Mouse (Mus musculus) layer of hippocampus, adult 18-20 months (tissue): ENCODE results near the gene Mpp4. TPM values are rescaled to one million over a fixed set of nuclear protein-coding genes. Genes with fewer than 3 reads are reported as not detected.
A peak's percentile ranks its signal among the peaks of the same experiment; 100 is the strongest.

Experiments used
- DNase-seq, 2 experiments: peaks; one replicate each; pipeline ENCODE4 v3.0.0; 2022; ENCODE audit warnings: low spot score in 2 of 2
- long read RNA-seq: library from polyadenylated mRNA; stranded (forward); transcript quantifications from one replicate; pipeline ENCODE4 v2.0.0, GENCODE M21; 2021
- total RNA-seq, 2 experiments: library from RNA; stranded (reverse); gene quantifications; 2 replicates each; pipeline ENCODE4 v1.2.3; 2021

The Mpp4 gene
- 1 to 10 TPM; 1.6 TPM for total RNA-seq
- long read RNA-seq, result 0 reads

DNA sequence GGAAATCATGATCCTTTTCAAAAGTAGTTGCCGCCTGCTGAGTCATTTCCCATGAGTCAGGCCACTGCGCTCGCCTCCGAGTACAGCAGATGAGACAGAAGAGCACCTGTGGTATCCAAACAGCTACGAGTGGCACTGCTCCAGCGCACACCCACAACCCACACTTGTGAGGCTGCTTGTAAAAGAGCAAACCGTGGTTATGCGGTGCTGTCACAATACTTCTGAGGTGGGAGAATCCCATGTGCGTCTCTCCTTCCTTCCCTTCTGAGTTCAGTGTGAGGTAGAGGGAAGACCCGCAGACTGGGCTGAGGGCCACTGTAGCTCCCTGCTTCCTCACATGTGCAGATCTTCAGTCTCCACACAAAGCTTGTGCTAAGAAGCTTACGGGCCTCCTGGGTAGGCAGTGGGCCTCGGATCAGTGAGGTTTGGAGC, at the start of gene Mpp4:
Gene Mpp4 (minus strand): TSS at position 360 of the 432 bp plus-strand sequence.
- peak; percentile 77 to 85 for DNase-seq

DNA sequence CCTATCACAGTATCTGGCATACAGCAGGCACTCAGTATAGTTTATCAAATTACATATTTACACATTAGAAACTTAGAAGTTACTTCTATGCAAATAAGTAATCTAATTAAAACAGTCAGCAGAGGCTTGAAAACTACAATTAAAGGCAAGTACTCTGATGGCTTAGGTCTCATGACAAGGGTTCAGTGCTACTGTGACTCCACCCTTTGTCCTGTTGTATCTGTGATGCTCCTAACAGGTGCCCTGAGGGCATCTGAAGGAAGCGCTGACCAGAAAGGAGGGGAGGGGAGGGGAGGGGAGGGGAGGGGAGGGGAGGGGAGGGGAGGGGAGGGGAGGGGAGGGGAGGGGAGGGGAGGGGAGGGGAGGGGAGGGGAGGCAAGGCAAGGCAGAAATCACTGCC, 49.8 kb upstream of the Mpp4 start:
- no peak for DNase-seq

DNA sequence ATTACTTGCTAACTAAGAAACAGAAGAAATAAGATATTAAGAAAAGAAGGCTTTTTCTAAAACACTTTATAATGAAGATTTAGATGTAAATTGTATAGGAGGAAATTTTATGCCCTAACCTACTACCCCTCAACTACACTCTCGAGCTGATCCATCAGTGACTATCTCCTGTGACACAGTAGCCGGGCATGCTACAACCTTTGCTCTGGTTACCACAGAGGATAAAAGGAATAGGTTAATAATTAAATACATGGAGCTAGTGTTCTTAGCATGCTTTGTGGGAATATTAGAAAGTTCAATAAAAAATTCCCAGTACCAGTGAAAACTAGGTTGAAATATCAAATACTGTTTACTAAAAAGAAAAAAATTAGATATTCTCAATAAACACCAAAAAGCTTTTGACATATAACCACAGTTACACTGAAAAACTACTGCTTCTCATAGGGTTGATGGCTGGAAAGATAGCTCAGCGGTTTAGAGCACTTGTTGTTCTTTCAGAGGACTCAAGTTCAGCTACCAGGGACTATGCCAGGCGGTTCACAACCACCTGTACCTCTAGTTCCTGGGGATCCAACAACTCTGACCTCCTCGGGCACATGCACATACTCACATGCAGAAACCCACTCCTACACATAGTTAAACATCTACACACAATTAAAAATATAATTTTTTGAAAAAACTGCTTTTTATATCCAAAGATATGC, 49.0 kb upstream of the Mpp4 start:
- DNase-seq, result no peak

DNA sequence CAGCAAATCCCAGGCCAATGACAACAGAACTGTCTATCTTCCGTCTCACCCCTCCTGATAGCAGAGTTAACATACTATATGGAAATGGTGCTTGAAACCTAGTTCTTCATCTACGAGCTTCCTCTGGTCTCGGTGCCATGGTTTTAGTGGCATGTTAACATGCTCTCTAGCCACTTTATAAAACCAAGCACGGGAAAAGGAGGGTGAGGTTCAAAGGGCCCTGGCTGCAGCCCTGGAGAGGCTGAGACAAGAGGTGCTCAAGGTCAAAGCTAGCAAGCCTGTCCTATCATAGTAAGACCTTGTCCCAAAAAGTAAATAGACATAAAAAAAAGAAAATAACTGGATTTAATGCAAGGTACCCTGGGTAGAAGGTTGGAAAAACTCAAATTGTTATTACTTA, 48.5 kb upstream of the Mpp4 start:
- no peak for DNase-seq

DNA sequence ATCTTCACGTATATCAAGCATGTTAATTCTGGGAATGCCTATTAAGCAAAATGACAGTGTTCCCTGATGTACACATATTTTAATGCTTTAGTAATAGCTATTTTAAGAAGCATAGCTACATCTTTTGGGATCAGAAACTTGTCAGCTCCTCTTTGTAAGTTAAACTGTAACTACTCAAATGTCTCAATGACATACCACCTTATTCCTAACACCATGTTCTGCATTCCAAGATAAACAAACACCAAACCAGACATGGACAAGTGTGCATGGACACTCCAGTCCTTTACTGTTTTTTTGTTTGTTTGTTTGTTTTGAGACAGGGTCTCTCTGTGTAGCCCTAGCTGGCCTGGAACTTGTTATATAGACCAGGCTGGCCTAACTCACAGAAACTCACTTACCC, 45.1 kb upstream of the Mpp4 start:
- DNase-seq, result no peak

DNA sequence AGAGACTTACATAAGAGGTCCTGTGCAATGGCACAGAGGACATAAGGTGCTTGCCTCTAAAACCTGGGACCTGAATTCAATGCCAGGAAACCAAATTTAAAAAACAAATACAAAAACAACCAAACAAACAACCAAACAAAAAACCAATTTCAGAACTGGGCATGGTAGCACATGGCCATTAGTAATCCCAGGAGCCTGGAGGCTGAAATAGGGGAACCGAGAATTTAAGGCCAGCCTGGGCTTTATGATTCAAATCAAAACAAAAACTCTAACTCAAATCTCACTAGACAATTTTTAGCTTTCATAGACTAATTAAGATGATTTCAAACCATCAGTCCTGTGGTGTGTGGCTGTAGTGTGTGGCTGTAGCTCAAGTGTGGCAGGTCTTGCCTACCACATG, 41.3 kb upstream of the Mpp4 start:
- DNase-seq, result no peak

DNA sequence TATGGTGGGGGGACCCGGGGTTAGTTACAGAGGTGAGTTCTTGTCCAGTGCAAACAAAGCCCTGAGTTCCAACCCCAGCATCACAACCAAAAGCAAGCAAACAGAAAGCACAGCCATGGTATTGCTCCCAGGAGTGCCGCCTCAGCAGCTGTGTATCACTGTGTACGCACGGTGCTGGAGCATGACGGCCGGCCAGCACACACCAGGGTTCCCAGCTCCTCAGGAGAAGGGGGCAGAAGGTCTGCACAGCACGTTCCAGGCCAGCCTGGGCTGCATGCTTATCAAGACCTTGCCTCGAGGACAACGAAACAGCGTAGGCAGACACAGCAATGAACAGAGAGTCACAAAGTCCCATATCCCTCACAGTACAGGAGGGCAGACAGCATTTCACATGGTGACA, 39.2 kb upstream of the Mpp4 start:
- no peak for DNase-seq

DNA sequence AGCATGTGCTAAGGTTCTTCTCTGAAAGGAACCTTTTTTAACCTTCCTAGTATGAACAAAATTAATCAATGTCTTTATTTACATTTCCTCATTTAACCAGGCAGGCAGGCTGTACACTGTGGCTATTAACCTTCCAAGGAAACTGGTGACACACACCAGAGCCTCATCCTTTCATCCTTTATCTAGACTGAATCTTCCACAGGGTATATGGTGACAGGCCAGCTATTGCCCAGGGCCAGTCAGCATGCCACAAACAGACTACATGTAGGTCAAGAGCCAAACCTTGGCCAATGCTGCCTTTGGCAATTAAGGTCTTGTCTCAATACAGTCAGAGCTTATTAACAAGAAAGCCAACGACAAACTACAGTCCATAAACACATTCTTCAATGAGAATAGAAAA, 38.4 kb upstream of the Mpp4 start:
- no peak for DNase-seq

DNA sequence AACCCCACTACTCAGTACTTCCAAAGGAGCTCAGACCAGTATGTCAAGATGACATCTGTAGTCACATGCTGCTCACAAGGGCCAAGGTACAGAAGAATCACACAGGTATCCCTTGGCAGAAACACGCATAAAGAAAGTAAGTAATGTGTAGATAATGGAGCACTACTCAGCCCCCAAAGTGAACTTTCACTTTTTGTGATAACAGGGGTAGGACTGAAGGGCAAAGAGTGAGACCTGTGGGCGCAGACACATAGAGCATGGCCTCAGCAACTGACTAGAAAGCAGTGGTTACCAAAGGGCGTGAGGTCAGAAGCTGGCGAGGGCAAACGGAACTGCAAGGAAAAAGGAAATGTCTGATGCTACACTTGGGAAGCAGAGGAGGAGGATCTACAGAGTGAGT, 37.8 kb upstream of the Mpp4 start:
- no peak for DNase-seq

DNA sequence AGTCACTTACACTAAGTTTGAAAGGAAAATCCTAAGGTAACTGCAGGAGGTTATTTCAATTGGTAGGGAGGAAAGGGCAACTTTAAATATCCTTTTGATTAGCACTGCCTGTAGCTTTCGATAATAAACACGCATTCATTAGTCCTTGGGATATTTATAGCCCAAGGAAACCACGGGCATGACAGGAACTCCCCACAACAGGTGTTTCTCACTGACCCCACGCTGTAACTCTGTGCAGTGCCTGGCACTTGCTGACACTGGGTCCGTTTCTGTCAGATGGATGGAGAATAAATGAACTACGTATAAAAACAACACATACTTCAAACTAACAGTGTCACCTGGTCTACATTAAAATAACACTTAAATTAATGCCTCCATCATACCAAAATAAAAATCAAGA, 31.8 kb upstream of the Mpp4 start:
- no peak for DNase-seq

DNA sequence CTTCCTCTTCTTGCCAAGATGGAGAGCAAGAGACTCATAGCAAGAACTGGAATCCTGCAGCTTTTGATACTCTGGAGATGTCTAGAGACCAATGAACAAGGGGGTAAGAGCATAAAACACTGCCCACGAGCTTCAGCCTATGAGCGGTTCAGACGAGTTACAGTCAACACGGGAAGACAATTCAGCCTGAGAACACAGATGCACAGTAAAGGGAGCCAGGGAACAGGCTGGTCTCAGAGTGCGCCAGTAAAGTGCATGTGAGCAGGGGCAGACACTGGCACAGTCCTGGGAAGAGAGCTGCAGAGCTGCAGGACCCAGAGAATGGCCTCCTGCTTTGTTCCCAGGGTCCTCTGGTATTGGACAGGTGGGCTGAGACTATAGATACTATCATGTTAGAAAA, 24.6 kb upstream of the Mpp4 start:
- peak in 1 of 2 experiments; percentile 78 for DNase-seq

DNA sequence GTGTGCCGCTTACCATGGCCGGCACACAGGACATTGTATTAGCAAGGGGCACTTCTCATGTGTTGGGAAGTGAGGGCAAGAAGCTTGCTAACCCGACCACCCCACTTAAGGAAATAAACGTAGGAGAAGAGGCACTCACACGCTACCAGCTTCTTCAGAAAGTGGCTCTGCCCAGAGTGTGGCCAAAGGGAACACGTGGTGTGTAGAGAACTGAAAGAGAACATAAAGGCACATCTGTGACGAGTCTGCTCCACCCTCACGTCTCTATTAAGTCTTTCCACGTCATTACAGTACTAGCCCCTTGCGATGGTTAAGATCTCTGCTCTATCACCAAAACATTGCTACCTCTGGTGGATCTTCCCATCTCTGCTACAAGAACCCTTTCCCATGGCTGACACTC, 23.1 kb upstream of the Mpp4 start:
- no peak for DNase-seq

DNA sequence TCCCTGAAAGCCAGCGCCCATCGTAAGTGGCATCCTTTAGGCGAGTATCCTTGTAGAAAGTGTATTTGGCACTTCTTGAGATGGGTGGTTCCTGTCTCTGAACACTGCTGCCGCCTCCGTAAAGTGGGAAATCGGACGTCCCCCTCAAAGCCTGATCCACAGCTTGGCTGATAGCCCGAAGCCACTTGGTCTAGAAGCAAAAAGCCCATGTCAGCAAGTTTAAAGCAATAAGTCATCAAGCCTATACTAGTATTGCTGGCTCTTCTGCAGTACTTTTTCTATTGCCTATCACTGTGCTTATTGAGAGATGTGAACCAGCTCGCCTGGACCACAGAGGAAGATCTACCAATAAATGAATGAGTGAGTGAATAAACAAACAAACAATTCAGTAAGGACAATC, 22.2 kb upstream of the Mpp4 start:
- DNase-seq, result no peak

DNA sequence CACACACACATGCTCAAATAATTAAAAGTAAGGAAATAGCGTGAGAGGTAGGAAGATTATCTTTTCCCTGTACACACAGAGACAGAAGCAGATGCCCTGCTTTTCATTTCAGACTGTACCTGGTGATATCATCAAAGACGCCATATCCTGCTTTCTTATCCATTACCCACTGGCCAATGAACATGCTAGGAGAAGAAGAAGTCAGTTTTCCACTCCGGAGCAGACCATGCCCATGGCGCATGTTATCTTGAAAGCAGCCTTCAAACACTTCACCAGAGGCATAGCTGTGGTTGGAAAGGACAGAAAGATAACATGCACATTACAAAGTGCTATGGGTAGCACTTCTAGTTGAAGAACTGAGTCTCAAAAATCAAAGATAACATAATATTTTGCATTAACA, 19.9 kb upstream of the Mpp4 start:
- no peak for DNase-seq

DNA sequence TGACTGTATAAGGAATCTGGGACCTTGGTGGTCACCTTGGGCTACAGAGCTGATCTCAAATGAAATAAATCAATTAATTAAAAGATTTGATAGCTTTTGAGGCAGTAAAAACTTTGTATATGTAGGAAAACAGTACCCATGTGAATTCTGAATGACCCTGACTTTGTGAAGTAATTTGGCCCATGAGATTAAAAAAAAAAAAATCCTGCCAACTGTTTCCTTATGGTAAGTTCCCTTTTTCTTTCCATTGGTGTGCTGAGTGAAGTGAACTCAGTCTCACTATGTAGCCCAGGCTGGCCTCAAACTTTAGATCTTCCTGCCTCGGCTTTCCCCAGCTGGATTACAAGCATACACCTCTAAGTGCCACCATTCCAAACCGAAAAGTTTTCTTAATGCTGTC, 19.2 kb upstream of the Mpp4 start:
- DNase-seq, result no peak

DNA sequence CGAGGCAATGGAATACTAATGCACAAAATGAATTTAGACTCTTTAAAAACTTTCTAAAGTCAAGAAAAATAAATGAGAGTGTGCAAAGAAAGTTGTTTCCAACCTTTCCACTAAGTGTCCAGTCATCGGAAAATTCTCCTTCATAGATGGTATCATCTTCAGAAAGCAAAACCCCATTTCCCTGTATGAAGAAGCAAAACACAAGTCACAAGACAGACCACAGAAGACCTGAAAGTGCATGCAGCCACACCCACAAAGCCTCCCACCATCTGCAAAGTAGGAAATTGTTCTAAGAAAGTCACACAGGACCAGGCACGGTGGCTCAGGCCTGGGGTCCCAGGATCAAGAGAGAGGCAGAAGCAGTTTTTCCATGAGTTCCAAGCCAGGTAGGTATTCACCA, 16.8 kb upstream of the Mpp4 start:
- DNase-seq, result no peak

DNA sequence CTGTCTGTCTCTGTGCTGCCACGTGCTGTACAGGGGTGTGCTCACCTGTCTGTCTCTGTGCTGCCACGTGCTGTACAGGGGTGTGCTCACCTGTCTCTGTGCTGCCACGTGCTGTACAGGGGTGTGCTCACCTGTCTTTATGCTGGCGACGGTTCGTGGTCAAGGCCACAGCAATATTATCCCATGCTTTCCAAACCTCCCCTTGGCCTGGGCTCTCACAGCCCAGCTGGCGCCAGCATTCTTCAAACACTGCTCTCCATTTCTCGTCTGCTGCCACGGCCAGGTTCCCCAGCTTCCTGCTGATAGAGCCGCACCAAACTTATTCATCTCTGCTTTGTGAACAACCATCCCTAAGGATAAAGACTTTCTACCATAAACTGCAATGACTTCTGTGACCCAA, 15.2 kb upstream of the Mpp4 start:
- no peak for DNase-seq

DNA sequence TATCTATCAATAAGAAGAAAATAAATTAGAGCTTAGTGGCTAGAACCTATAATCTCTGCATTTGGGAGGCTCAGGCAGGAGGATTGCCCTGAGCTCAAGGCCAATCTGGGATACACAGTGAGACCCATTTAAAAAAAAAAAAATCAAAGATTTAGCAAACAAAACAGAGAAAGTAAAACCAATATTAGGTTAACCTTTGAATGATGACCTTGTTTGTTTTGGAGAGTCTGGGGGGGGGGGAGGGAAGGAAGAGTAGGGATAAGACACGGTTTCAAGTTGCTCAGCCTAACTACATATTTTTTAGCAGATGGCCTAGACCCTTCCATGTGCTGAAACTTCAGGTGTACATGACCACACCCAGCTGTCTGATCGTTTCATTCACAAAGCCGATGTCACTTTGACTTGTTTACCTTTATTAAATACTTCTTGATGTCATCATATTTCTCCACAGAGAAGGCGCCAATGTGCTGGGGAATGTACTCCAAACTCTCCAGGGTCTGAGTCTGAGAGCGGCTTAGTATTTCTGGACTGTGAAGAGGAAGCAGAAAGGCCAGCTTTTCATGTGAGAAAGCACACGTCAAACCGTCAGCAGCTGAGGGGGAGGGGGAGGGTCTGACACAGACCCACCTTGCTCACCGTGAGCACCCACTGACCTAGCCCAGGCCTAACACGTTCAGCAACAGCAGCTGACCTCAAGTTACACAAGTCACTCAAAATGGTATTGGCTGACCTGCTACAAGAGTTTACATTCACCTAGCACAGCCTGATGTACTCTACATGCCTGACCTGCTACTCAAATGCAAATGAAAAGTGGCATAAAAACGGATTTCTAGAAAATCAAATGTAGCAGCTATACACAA, 11.6 kb upstream of the Mpp4 start:
- no peak for DNase-seq

DNA sequence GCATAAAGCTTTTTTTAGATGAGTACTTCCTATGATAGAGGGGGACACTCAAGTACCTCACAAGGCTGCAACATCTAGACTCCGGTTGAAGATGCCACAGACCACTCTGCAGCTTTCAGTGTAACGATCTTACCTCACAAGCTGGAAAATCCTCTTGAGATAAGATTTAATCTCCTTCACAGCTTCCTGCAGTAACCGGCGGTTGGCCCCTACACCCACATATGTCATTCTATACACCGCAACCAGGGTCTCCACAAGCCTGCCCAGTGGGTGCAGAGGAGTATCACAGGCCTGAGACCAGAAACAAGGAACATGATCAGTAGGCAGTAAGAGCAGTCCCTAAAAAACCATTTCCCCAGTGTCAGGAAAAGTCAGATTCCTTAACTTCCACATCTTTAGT, 9.8 kb upstream of the Mpp4 start:
- DNase-seq, result no peak

DNA sequence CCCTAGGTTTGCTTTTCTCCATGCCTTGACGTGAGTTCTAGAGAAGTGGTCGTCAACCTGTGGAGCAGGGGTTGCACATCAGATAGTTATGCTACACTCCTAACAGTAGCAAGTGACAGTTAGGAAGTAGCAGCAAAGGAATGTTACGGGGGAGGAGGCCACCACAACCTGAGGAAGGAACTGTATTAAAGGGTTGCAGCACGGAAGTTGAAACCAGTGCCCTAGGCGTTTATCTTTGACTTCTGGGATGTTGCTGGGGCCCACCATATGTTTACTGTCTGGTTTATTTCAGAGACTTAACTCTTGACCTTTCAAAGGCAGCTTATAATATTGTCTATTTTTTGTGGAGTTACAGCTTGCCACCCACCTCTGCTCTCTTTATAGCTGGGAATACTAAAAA, 8.7 kb upstream of the Mpp4 start:
- DNase-seq, result no peak

DNA sequence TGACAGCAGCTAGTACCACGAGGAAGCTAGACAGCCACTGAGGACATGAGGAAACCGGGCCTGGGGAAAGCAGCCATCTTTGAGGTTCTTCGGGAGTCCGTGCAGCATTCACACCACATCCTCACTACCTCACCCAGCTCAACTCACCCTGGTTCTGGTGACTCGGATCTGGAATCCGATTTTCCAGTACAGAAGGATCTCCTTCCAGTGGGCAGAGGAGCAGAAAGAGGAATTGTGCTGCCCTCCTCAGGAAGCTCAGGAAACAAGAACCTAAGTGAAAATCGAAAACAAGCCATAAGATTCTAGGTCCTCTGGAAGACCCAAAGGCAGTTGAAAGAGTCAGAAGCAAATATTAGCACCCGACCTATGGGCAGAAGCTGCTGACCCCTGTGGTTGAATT, 7.1 kb upstream of the Mpp4 start:
- no peak for DNase-seq

DNA sequence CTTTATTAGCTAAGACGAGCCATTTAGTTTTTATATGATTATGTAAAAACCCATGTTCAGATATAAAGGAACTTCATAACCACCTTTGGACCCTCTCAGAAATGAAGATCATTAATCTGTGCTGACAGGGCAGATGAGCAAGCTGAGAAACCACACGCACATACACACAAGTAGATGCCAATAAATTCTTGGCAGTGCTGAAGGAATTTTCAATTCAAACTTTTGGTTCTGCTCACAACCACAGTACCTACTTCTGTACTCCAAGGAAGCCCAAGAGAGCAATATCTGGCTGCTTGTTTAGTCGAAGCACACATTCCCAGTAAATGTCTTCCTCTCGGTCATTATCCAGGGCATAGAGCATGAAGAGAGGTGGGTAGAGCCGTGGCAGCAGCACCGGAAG, 6.4 kb upstream of the Mpp4 start:
- no peak for DNase-seq

DNA sequence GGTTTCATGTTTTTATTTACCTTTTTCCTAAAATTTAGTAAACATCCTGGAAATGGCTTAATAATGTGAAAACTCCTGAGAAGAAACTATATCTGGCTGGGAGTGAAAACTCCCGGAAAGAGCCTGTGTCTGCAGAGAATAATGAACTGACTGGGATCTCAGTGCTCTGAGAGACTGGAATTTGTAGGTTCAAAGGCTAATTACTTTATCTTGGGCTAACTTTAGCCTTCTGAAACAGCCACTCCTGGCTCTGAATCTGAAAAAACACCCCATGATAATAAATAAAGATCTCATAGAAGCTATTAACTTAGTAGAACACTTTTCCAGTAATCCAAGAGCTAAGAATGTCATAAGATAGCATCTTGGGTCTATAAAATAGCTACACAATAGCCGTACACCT, 5.4 kb upstream of the Mpp4 start:
- no peak for DNase-seq
